Mouse (Mus musculus) lung, postnatal 36 days (tissue): Measurements from ENCODE around the gene Gm5724.

Experiments
- DNase-seq: peaks from one replicate; pipeline ENCODE4 v3.0.0; 2022; ENCODE audit warnings: mixed read lengths

Gm5724 gene

GRCm38 (mm10) chr6:141773710-141774109 lies at the start of gene Gm5724:
Gene Gm5724 (minus strand): TSS chr6:141773810.
- DNase-seq = no peak

GRCm38 (mm10) chr6:141797837-141798236 lies 24.2 kb upstream of the Gm5724 start:
- peak; percentile 69 for DNase-seq

GRCm38 (mm10) chr6:141774476-141774875 lies 866 bp upstream of the Gm5724 start:
- DNase-seq = no peak

GRCm38 (mm10) chr6:141691246-141691645 lies 82.4 kb downstream of the Gm5724 start:
- DNase-seq = no peak

GRCm38 (mm10) chr6:141687008-141687407 lies 86.6 kb downstream of the Gm5724 start:
- DNase-seq = no peak
